Mouse (Mus musculus) right cerebral cortex, postnatal 25 days (tissue): ENCODE data around the gene Prr12.

Experiments used
- DNase-seq: peaks from one replicate; pipeline ENCODE4 v3.0.0; 2022

Gene Prr12

DNA sequence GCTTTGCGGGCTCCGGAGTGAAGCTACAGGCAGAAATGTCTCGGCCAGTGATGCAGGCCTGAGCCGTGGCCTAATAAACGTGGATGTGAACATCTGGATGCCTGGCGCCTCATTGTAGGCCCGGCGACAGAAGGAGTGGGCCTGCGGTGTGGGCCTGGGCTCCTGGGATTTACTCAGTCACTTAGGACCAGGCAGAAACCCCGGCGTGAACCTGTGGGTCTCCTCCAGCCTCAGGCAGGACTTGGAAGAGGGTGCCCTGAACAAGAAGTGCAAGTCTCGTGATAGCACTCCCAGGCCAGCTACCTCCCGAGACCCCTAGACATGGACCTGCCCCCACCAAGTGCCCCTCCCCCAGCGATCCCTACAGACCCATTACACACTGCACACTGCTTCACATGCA is 24.6 kb upstream of the Prr12 start:
- DNase-seq: no peak

DNA sequence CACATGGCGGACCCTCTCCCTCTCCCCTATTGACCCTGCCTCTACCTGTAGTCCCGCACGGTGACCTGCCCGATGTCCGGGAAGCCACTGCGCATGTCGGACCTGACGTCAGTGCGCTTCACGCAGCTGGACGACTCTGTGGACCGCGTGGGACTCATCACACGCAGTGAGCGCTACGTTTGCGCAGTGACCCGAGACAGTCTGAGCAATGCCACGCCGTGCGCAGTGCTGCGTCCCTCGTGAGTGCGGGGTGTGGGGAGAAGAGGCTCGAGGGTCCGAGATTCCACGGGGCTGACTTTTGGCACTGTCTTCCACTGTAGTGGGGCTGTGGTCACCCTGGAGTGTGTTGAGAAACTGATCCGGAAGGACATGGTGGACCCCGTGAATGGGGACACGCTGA is 23.8 kb upstream of the Prr12 start:
- no peak for DNase-seq

DNA sequence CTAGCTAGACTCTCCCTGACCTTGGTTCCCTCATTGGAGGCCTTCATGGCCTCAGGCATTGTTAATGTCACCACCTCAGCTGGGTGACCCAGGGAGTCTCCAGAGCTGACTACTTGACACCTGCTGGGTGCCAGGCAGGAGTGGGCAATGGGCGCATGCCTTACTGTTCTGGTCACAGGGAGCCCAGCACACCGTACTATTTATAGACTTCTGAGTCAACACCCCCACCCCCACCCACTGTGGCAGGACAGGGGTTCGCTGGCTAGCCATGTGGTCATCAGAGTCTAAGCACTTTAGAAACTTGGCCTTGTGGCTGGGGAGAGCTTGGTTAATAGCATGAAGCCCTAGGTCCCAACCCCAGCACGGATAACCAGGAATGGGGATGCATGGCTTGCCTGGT is 22.7 kb upstream of the Prr12 start:
- no peak for DNase-seq

DNA sequence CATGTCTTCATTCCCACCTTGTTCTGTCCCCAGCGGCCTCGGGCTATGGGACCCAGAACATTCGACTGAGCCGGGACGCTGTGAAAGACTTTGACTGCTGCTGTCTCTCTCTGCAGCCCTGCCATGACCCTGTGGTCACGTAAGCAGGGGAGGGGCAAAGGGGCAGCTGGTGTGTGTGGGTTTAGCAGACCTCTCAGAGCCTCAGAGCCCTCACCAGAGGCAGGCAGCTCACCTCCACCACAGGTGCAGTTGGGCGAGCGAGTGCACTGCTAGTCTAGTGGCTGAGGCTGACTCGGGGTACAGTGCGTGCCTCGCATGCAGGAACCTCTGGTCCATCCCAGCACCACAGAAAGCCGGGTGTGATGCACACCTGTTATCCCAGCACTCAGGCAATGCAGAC is 21.3 kb upstream of the Prr12 start:
- no peak for DNase-seq

DNA sequence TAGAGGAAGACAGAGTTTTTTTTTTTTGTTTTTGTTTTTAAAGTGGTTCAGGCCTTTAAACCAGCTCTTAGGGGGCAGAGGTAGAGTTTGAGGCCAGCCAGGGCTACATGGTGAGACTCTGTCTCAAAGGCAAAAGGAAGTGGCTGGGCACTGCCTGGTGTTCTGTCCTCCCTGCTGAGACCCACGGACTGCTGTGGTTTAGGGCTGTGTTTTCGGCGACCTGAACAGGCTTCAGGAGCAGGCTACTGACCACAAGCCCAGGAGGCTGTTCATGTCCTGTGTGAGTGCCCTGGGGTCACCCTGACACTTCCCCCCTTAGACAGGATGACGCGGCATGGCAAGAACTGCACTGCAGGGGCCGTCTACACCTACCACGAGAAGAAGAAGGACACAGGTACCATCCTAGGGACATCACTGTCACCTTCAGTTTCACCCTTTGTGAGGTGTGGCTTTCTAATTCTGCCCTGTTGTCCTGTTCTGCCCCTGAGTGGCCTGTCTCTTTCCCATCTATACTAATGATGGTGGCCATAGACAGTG is 20.6 kb upstream of the Prr12 start:
- no peak for DNase-seq

DNA sequence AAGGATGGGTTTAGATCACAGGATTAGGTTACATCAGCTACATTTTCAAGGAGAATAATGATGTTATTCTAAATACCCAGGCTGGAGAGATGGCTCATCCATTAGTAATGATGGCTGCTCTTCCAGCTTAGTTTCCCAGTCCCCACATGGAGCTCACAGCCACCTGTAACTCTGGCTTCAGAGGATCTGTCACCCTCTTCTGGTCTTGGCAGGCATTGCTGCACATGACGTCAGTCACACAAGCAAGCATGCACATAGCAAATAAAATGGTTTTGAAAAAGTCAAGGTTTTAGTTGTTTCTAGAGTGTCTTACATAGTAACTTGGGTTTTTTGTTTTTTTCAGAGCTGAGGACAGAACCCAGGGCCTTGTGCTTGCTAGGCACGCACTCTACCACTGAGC is 19.5 kb upstream of the Prr12 start:
- DNase-seq: no peak

DNA sequence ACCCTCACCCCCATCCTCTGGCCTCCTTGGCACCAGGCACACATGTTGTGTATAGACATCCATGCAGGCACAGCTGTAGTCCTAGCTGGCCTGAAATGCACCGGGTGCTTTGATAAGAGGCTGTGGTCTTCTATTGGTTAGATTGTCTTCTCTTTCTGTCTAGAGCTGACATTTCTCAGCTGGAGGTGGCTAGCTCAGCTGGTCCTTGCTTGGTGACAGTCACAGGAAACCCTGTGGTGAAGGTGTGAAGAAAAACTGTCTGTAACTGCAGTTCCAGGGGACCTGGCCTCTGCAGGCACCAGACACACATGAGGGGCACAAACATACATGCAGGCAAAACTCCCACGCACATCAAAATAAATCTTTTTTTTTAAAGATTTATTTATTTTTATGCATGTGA is 17.0 kb upstream of the Prr12 start:
- no peak for DNase-seq

DNA sequence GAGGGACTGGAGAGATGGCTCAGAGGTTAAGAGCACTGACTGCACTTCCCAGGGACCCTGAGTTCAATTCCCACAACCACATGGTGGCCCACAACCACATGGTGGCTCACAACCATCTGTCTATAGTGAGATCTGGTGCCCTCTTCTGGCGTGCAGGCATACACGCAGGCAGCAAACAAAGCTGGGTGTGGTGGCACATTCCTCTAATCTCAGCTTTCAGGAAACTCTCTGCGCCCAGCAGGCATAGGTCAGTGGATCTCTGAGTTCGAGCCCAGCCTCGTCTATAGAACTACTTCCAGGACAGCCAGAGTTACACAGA is 15.3 kb upstream of the Prr12 start:
- DNase-seq: no peak

DNA sequence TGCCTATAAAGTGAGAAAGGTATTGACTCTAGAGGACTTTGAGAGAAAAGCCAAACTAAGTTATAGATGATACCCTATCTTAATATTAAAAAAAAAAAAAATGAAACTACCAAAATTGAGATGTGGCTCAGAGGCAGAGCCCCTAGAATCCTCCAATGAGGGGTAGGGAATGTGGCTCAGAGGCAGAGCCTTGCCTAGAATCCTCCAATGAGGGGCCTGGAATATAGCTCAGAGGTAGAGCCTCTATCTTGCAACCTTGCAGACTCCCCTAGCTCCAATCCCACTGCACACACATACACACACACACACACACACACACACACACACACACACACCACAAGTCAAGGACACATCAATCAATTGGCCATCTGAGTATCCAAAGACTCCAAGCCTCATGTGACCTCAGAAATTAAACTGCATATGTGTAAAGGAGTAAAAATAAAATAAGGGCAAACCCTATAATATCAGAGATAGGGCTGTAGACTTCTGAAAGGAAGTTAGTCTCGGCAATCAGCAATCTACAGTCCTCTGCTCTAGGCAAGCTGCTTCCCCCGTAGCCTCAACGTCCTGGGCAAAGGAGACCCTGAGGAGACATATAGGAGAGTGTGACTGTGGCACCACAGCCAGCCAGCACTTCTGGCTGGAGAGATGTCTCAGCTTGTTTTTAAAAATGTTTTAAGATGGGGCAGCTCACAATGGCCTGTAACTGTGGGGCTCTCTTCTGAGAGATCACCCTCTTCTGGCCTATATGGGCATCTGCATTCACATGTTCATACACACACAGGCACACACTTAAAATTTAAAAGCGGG is 14.7 kb upstream of the Prr12 start:
- no peak for DNase-seq

DNA sequence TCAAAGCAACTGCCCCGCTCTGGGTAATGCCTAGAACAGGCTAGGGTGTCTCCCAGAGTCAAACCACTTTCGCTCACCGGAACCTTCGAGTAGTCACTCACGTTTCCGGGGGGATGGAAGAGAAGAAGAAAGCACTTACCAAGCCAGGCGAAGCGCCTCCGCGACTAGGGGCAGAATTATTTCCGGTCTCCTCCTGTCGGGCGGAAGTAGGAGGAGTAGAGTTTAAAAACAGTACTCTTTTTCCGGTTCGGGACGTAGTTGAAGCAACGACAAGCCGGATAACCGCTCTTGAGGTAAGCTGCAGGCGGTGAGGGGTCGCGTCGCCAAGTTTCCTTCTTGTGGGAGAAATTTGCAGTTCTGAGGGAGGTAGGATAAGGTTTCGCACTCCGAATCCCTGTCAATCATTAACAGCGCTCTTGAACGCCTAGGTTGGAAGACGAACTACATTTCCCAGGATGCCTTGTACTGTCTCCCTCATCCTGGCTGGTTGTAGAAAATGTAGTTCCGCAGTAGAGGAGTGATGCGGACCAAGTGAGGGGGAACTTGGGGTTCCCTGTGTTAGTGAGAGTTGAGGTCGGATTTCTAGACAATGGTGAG is 9.7 kb upstream of the Prr12 start, which contains the start of the genes Nosip and Prrg2:
Gene Nosip (plus strand): TSS at position 191 of the 597 bp plus-strand sequence.
Gene Prrg2 (minus strand): TSS at position 439 of the 597 bp plus-strand sequence.
- DNase-seq: peak; percentile 91

DNA sequence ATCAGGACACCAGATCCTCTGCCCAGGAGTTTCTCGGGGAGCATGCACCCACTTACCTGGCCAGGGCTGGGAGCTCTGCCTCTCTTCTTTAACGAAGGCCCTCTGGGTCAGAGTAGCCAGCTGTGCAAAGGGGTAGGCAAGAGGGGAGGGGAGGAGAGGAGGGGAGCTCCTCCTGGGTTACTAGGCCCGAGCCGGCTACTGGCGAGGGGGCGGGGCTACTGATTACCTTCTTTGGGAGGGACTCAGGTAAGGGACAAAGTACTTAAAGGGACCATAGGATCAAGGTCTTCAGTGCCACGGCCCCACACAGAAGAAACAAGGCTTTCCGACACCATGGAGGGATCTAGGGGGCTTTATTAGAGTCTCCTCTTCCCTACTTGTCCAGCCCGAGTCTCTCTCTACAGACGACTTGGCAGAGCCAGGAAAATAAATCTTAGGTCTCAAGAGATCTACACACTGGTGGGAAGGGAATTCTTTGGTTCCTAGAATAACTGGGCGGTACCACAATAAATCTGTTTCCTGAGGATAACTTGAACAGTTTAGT is 8.9 kb upstream of the Prr12 start:
- DNase-seq: no peak

DNA sequence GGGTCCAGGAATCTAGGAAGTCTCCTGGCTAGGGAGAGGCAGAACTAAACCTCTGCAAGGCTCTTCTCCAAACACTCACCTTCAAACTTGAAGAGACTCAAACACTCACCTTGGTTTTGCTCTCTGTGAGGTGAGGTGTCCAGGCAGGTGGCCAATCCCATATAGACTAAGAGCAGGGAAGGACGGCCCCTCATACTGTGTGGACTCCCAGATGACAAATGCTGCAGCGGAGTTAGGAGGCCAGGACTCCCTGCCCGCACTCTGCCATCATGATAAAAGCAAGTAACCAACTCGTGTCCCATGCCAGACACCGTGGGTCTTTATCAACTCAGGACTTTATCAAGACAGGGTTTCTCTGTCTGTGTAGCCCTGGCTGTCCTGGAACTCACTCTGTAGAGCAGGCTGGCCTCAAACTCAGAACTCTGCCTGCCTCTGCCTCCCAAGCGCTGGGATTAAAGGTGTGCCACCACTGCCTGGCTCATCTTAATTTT is 8.0 kb upstream of the Prr12 start:
- DNase-seq: no peak

DNA sequence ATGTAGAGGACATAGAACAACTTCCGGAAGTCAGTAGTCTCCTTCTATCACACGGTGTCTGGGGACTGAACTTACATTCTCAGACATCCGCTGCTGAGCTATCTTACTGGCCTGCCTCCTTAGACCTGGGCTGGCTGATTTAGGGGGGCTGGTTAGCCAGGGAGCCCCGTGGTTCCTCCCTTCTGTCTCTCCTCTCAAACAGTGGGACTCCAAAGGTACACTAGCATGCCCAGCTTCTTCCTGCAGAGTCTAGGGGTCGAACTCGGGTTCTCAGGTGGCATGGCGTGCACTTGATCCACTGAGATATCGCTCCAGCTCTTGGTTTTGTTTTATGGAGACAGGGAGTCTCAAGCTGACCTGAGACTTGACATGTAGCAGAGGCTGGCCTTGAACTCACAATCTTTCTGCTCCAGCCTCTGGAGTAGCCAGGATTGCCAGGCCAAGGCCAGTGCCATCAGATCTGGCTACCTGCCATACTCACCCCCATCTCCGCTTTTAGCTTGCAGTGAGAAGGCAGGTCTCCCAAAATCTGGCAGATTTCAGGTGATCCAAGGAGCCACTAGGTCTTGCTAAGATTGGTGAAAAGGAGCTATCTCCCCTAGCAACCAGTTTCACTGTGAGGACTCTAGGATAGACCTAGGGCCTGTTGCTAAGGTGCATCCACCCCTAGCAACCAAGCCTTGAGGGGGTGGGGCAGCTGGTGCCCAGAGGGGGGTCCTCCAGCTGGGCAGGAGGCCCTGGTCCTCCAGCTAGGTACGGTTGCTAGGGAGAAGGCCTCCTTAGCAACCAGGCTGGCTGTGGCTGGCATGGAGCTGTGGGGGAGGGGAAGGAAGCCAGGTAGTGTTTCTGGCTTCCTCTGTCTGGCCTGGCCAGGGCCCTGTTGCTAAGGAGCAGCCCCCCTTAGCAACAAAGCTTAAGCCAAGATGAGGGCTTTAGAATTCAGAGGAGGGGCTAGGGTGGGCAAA is 6.2 kb upstream of the Prr12 start:
- DNase-seq: peak; percentile 54

DNA sequence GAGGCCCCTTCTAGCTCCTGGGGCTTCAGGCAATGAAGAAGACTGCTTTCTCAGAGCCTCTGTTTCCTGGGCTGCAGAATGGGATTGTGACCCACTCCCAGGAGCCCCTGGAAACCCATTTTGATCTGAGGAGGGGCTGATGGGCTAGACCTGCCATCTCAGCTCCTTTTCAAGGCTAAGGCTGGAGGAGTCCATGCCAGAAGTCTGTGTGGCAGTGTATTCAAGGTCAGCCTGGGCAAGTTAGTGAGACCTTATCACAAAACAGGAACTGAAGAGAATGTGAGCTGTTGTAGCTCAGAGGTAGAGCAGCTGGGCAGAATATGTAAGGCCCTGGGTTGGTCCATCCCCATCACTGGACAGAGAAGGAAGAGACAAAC is 4.3 kb upstream of the Prr12 start:
- no peak for DNase-seq

DNA sequence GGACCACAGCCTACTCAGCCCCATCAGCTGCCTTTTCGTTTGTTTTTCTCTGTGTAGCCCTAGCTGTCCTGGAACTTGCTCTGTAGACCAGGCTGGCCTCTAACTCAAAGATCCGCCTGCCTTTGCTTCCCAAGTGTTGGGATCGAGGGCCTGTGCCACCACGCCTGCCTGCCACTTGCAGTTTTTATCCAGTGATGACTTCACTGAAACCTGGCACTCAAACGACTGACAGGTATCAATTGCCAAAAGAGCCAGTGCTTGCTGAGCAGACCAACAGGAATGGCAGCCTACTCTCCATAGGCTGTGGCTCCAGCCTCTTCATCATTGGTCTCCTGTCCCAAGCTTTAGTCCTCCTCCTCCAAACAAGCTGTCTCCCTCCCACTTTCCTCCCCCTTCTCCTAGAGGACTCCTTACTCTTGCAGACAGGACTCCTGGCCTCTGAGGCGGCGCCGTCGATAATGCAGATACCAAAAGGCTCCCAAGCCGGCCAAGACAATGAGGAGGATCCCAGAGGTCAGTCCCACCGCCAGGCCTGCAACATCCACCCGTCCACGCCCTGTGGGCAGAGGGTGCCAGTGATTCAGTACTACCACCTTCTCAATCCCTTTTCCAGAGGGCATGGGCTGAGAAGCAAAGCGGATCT is 3.8 kb upstream of the Prr12 start:
- DNase-seq: no peak

DNA sequence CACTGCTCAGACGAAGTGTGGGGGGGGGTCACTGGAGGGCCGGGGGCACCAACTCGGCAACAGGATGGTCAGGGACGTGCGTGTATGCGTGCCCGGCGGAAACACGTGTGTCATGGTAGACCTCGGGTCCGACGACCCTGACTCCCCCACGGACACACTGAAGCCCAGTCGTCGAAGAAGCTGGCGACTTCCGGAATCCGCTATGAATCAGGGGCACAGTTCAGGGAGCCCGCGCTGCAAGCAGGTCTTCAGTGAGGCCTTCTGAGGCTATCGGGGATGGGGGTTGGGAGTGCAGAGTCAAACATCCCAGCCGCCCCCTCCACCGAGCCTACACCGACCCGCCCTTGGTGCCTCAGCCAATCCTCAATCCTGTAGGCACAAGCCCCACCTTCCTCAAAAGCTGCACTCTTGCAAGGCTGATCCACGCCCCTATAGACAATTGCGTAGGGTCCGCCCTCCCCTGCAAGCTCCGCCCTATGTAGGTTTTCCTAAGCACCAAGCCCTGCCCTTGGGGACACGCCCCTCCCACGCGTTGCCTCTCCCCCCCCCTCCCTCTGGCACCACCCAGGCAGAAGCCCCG is 1.3 kb upstream of the Prr12 start:
- DNase-seq: peak; percentile 91

DNA sequence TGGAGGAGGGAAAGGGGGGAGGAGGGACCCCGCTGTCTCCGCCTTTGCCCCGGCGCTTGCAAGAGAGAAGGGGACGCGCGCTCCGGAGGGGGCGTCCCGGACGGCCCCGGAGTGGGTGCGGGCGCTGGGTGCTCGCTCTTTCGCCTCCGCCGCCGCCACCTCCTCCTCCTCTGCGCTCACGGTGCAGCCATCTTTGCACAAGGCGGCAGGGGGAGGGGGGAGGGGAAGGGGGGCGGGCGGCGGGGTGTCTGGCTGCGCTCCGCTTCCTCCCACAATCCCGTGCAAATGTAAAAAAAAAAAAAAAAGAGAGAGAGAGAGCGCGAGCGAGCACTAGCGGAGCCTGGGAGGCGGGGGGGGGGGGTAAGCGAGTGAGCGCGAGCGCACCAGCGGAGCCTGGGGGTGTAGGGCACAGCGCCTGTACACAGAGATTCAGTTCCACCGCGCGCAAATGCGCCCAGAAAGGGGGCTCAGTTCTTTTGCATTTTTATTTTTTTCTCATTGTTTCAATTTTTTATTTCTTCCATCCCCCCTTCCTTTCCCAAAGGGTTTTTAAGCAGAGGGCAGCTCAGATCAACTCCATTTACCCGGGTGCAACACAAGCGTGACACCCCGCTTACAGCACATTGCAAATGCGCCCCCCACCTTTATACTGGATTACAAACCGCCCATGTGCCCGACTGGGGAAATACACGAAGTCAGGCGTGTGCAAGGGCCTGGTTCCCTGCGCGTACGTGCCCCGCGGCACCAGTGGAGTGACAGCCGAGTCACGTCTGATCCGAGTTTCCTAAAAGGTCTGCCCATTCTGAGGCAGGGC is 643 bp upstream of the Prr12 start:
- DNase-seq: peak; percentile 70

DNA sequence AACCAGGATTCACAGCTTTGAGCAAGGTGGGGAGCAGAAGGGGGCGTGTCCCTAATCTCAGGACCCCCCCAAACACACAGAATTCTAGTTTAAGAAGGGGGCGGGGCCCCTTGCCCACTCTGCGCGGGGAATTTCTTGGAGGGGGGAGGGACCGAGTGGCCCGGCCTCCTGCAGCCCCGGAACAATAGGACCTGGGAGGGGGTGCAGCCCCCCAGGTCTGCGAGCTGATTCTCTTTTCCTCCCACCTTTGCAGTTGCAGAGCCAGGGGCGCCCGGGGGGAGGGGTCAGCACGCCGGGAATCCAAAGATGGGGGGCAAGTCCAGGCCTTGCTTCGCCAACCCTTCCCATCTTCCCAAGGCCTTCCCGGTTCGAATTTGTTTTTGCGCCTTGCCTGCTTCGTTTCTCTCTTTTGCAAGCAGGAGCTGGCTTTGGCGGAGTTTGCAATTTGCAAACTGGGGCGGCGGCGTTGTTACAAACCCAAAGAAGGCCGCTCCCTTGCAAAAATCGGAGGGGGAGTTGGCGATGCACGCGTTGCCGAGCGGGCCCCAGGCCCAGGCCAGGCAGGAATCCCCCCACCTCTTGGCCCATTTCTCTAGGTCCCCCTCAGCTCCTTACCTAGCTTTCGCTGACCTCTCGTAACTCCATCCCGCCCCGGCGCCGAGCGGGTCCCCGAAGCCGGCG is 360 bp downstream of the Prr12 start:
- DNase-seq: peak; percentile 67

DNA sequence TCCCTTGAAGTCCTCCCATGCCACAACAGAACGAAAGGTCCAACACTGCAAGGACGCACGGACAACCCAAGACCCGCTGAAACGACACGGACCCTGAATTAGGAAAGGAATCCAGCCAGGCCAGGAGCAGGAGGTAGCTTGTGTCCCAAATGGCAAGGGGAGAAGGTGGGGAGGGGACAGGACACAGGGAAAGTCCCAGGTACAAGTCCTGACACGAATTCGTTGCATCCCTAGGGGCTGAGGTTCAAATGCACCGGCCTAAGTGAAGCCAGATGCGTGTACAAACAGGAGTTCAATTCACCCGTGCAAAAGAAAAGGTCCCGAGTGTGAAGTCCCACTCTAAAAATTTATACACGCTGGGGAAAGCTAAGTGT is 1.1 kb downstream of the Prr12 start:
- no peak for DNase-seq

DNA sequence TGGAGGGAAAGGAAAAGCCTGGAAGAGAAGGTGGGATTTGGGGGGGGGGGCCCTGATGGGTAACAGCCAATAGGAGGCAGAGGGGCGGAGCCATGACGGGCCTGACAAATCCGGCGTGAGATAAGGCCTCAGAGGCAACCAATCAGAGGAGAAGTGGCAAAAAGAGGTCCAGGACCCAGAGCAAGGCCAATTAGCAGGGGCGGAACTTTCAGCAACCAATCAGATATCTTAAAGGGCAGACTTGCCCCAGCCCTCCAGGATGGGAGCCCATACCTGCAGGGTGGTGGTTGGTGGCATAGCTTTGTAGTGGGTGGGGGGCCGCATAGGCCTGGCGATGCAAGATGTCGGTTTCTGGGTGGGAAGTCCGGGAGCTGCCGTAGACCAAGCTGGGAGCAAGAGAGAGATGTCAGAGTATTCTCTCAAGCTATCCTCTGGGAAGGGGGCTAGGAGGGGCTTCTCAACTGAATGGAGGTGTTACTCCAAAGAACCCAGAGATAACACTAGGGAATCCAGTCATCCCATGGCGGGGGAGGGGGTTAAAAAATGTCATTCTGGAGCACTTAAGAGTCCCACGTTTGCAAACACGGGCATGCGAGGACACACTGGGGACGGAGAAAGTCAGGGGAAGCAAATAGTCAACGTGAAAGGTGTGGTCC is 1.6 kb downstream of the Prr12 start:
- peak; percentile 65 for DNase-seq
